Mouse (Mus musculus) heart, embryonic 14.5 days (tissue): Measurements from ENCODE around the gene Maml3. TPM values are rescaled to one million over a fixed set of nuclear protein-coding genes. Genes with fewer than 3 reads are reported as not detected.

Source experiments
- ATAC-seq: fragments of 200-750 bp; cut with Nextera tagmentation; 2 replicates; pipeline ENCODE4 v1.8.0; 2017; ENCODE audit warnings: low read depth, moderate TSS enrichment; ENCODE audit not compliant: insufficient number of reproducible peaks, insufficient read depth, low FRiP score
- H3K27ac ChIP-seq, 2 experiments: fragments of 200-500 bp in 1 of 2; fragments of 300-500 bp in 1 of 2; sonication (generic) in 1 of 2; replicated peaks in 1 of 2; 2 replicates each; pipeline ENCODE4 v1.5.1; 2012 to 2014; ENCODE audit warnings: low read depth in 2 of 2, low read length in 2 of 2, control low read depth in 1 of 2, mild to moderate bottlenecking in 1 of 2, mixed read lengths in 1 of 2; ENCODE audit not compliant: control insufficient read depth in 1 of 2, insufficient read depth in 1 of 2
- H3K27me3 ChIP-seq: fragments of 300-500 bp; sonication (generic); 2 replicates; pipeline ENCODE4 v1.6.1; 2014; ENCODE audit warnings: mild to moderate bottlenecking, low read length, control low read depth; ENCODE audit not compliant: control insufficient read depth, insufficient read depth
- H3K36me3 ChIP-seq: fragments of 300-500 bp; sonication (generic); 2 replicates; pipeline ENCODE4 v1.6.1; 2014; ENCODE audit warnings: mild to moderate bottlenecking, control low read depth, low read length, mixed read lengths; ENCODE audit not compliant: control insufficient read depth, insufficient read depth
- H3K4me1 ChIP-seq, 2 experiments: fragments of 200-500 bp in 1 of 2; fragments of 300-500 bp in 1 of 2; sonication (generic) in 1 of 2; 2 replicates each; pipeline ENCODE4 v1.6.1; 2012 to 2014; ENCODE audit warnings: low read length in 2 of 2, control low read depth in 1 of 2, mixed read lengths in 1 of 2; ENCODE audit not compliant: control insufficient read depth in 2 of 2, insufficient read depth in 2 of 2
- H3K4me2 ChIP-seq: fragments of 300-500 bp; sonication (generic); 2 replicates; pipeline ENCODE4 v1.6.1; 2014; ENCODE audit warnings: mild to moderate bottlenecking, low read length
- H3K4me3 ChIP-seq, 2 experiments: fragments of 200-500 bp in 1 of 2; fragments of 300-500 bp in 1 of 2; sonication (generic) in 1 of 2; 2 replicates each; pipeline ENCODE4 v1.5.1; 2012 to 2014; ENCODE audit warnings: low read length in 2 of 2, mild to moderate bottlenecking in 2 of 2, control low read depth in 1 of 2, low read depth in 1 of 2, moderate library complexity in 1 of 2; ENCODE audit not compliant: control insufficient read depth in 1 of 2, insufficient read depth in 1 of 2
- H3K9ac ChIP-seq: fragments of 300-500 bp; sonication (generic); 2 replicates; pipeline ENCODE4 v1.6.1; 2014; ENCODE audit warnings: mild to moderate bottlenecking, low read length
- H3K9me3 ChIP-seq: fragments of 300-500 bp; sonication (generic); 2 replicates; pipeline ENCODE4 v1.6.1; 2016; ENCODE audit warnings: low read length, control low read depth; ENCODE audit not compliant: control insufficient read depth
- WGBS: fragments of 180-500 bp; shearing (Covaris S2); extraction: QIAGEN DNeasy Blood & Tissue Kit; methylation state at CpG from one replicate; pipeline ENCODE4 v1.1.7; 2014; 5-methylcytosine and 5-hydroxymethylcytosine counted together
- polyA plus RNA-seq: library from polyadenylated mRNA; unstranded; fragments of >200 nt; fragmentation: Nextera tagmentation; extraction: Ambion mirVana; gene quantifications from 2 replicates; pipeline ENCODE4 v1.2.1, GENCODE M21; 2014

Maml3 gene
- polyA plus RNA-seq, 1 experiment from 2014 or later: 2.9 TPM

- no peak for ATAC-seq
- no peaks in the 10 kb centered on the region for H3K36me3 ChIP-seq
- WGBS: 24% methylated on average over 10 of the region's 10 CpGs
- no peaks in the 10 kb centered on the region for H3K27me3 ChIP-seq
- no peaks in the 10 kb centered on the region for H3K9me3 ChIP-seq
- no peak overlapping the region for H3K27ac ChIP-seq
- peak overlapping the region; percentile 19; the same call in 1 of the 2 replicates for H3K9ac ChIP-seq
- peak overlapping the region; percentile 26 to 37 for H3K4me3 ChIP-seq
- peaks cover 11 to 16% of the 10 kb centered on the region in 2 experiments for H3K4me1 ChIP-seq
- H3K4me2 ChIP-seq: peak overlapping the region; percentile 71
Observed at GRCm38 (mm10) chr3:52030114-52030513, 74.8 kb downstream of the Maml3 start.

DNA sequence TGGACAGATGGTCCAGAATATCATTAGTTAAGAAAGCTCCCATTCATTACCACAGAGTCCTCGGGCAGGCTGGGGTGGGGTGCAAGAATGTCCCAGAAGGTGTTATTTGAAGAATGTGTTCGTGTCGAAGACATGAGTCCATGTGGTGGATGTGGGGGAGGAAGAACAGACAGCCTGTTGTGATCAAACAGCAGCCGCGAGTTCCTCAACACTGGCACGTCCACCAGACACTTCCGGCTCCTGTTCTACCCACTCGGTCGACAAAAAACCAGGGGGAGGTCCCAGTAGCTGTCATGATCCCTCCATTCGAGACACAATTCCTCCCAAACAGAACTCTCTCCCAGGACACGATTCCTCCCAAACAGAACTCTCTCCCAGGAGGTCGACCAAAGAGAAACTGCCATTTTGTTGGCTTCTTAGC, 75.2 kb downstream of the Maml3 start:
- H3K27ac ChIP-seq: no peak overlapping the region
- no peak for ATAC-seq

DNA sequence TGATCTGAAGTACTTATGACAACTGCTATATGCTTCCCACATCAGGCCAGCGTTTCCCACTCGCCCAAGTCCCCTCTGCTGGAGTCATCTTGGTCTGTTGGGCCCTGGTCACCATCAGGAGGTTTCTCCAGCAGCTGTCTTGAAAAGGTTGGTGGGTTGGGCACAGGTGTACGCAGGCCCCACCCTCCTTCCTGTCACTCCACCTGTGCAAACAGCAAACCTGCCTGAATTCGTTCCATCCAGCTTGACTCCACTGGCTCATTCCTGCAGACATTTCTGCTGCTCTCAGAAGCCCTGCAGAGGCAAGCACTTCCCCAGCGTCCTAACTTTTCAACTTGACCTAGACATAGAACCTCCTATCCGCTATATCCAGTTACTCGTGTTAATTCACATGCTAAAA, 76.9 kb downstream of the Maml3 start:
- ATAC-seq: no peak
- Histone ChIP-seq H3K9ac (no peak overlapping the region), H3K4me3 (no peak overlapping the region), H3K4me2 (no peak overlapping the region), H3K36me3 (no peaks in the 10 kb centered on the region), H3K27me3 (no peaks in the 10 kb centered on the region), H3K27ac (no peak overlapping the region), H3K4me1 (peaks cover 7 to 12% of the 10 kb centered on the region in 2 experiments), H3K9me3 (no peaks in the 10 kb centered on the region)
- WGBS: 72% methylated on average over 7 of the region's 7 CpGs

More for the DNA sequence above, 75.2 kb downstream of the Maml3 start:
- Histone ChIP-seq H3K9ac (peak overlapping the region; percentile 19; the same call in 1 of the 2 replicates), H3K4me3 (peak overlapping the region; percentile 26 to 37), H3K4me2 (peak overlapping the region; percentile 71), H3K27me3 (no peaks in the 10 kb centered on the region), H3K4me1 (peaks cover 11 to 16% of the 10 kb centered on the region in 2 experiments), H3K36me3 (no peaks in the 10 kb centered on the region), H3K9me3 (no peaks in the 10 kb centered on the region)
- WGBS: 20% methylated on average over 12 of the region's 12 CpGs

- WGBS: 53% methylated on average over 7 of the region's 7 CpGs
- no peak for ATAC-seq
- Histone ChIP-seq H3K36me3 (no peaks in the 10 kb centered on the region), H3K9ac (no peak overlapping the region), H3K4me1 (peaks cover 0 to 2% of the 10 kb centered on the region in 2 experiments; a peak in 1 of 4 replicates), H3K4me2 (no peak overlapping the region), H3K27ac (no peak overlapping the region), H3K27me3 (no peaks in the 10 kb centered on the region), H3K4me3 (no peak overlapping the region), H3K9me3 (no peaks in the 10 kb centered on the region)
Observed at GRCm38 (mm10) chr3:52022486-52022885, 82.4 kb downstream of the Maml3 start.

GRCm38 (mm10) chr3:52018103-52018439, 86.8 kb downstream of the Maml3 start:
- no peaks in the 10 kb centered on the region for H3K9me3 ChIP-seq
- H3K27ac ChIP-seq: no peak overlapping the region
- peak overlapping the region; percentile 55 for H3K4me2 ChIP-seq
- H3K9ac ChIP-seq: no peak overlapping the region
- no peaks in the 10 kb centered on the region for H3K27me3 ChIP-seq
- no peak for ATAC-seq
- peaks cover 0 to 4% of the 10 kb centered on the region in 2 experiments; a peak in 2 of 4 replicates for H3K4me1 ChIP-seq
- WGBS: 66% methylated on average over 5 of the region's 5 CpGs
- H3K36me3 ChIP-seq: no peaks in the 10 kb centered on the region
- no peak overlapping the region; a peak in 2 of 4 replicates for H3K4me3 ChIP-seq

GRCm38 (mm10) chr3:52017439-52018102, 87.3 kb downstream of the Maml3 start:
- Histone ChIP-seq H3K9me3 (no peaks in the 10 kb centered on the region), H3K4me3 (peak overlapping the region; percentile 17 to 31), H3K4me1 (peaks cover 0 to 4% of the 10 kb centered on the region in 2 experiments; a peak in 2 of 4 replicates), H3K4me2 (peak overlapping the region; percentile 55), H3K27me3 (no peaks in the 10 kb centered on the region), H3K36me3 (no peaks in the 10 kb centered on the region), H3K9ac (peak overlapping the region; percentile 1; the same call in 1 of the 2 replicates), H3K27ac (no peak overlapping the region)
- 21% methylated on average over 17 of the region's 17 CpGs for WGBS
- no peak for ATAC-seq

GRCm38 (mm10) chr3:52016178-52016577, 88.7 kb downstream of the Maml3 start:
- Histone ChIP-seq H3K9me3 (no peaks in the 10 kb centered on the region), H3K4me1 (peaks cover 0 to 4% of the 10 kb centered on the region in 2 experiments; a peak in 2 of 4 replicates), H3K9ac (no peak overlapping the region), H3K36me3 (no peaks in the 10 kb centered on the region), H3K4me3 (no peak overlapping the region), H3K27me3 (no peaks in the 10 kb centered on the region), H3K27ac (no peak overlapping the region), H3K4me2 (no peak overlapping the region)
- no peak for ATAC-seq
- WGBS: 92% methylated on average over 3 of the region's 3 CpGs
